ENCODE assay signal across 29 mouse cellular contexts in the genomic region with DNA sequence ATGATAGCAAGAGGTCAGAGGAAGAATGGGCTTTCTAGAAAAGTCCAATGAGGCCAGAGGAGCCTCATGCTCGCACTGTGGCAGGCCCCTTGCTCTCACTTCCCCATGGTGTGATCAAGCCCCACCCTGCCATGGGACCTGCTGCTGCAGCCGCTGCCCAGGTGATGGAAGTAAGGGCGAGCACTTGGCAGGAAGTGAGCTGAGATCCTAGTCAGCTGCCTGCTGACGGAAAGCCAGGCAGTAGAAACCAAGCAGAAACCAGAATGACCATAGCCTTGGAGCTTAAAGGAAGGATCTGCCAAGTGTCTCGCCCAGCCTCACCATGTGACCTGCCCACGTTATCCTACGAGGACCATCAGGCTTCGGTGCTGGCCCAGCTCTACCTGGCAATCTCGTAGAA. TPM values are rescaled to one million over a fixed set of nuclear protein-coding genes. Genes with fewer than 3 reads are reported as not detected.
A peak's percentile ranks its signal among the peaks of the same experiment; 100 is the strongest.
DNase-seq lines count a peak whose midpoint lies in the region; ATAC-seq and TF ChIP-seq lines count a peak whose summit lies in the region.
"Had no signal": no experiment of that assay in that cellular context is flagged by ENCODE, and none has a peak within 500 bp of the region (broad histone marks: within the 10 kb centered on the region; RNA-seq: fewer than 3 reads in every experiment).

No protein-coding gene starts in this region.

- TF ChIP-seq EP300 in CH12.LX (IDR thresholded peaks at IDR 0.05; ENCODE audit: low read length), result peak; percentile 88

- DNase-seq in CH12.LX (ENCODE audit: extremely low read depth), result peak; percentile 82
- no peak for DNase-seq in midbrain, embryonic 11.5 days (ENCODE audit: low spot score, missing footprints)
- no peak for DNase-seq in cerebellum, postnatal 10 days
- DNase-seq in ovary, postnatal 14 days (ENCODE audit: low spot score), result no peak
- DNase-seq in kidney, adult 11 months, result no peak
- DNase-seq: adrenal gland, postnatal 14 days; cerebellum, adult 11 months; cerebellum, adult 9-10 months; heart, postnatal 10 days; kidney, adult 2 months; kidney, postnatal 36 days; layer of hippocampus, postnatal 36 days; left cerebral cortex, postnatal 4 days; lung, adult 18-20 months; thymus, adult 18-20 months; thymus, postnatal 36 days had no signal

- WGBS in midbrain, embryonic 11.5 days, result 92% methylated on average over 9 of the region's 9 CpGs

- dilution Hi-C loops in CH12.LX (cut with MboI; ENCODE audit: extremely low pct_ligation_motif_present, extremely low pct_unique_long_range_greater_than_20kb, low sequenced_read_pairs), result no loop called here

- no peak; the same call in 1 of the 2 replicates for TF ChIP-seq RAD21 in CH12.LX (IDR thresholded peaks at IDR 0.05; ENCODE audit: low read depth, low read length)

- peaks cover 6 to 36% of the 10 kb centered on the region in 2 experiments for H3K36me3 ChIP-seq in CH12.LX (replicated peaks in 1 of 2; ENCODE audit: control insufficient read depth in 1 of 2, insufficient read depth in 1 of 2, low read length in 1 of 2)
- no peaks in the 10 kb centered on the region; the same call in 1 of the 2 replicates for H3K36me3 ChIP-seq in midbrain, embryonic 11.5 days (ENCODE audit: control insufficient read depth, insufficient read depth, low read length)
- H3K36me3 ChIP-seq: liver, embryonic 12.5 days had no signal

- in situ Hi-C loops in CH12.LX (cut with MboI; ENCODE audit: low pct_ligation_motif_present, low pct_unique_long_range_greater_than_20kb, low sequenced_read_pairs), result no loop called here

- H3K4me1 ChIP-seq in CH12.LX (ENCODE audit: control insufficient read depth in 1 of 2, insufficient read depth in 2 of 2), result peaks cover 12 to 43% of the 10 kb centered on the region in 2 experiments
- peaks cover 6% of the 10 kb centered on the region for H3K4me1 ChIP-seq in midbrain, embryonic 11.5 days (ENCODE audit: control insufficient read depth, insufficient read depth, low read length)
- H3K4me1 ChIP-seq: hindbrain, embryonic 15.5 days; liver, embryonic 12.5 days had no signal

- H3K9ac ChIP-seq in CH12.LX (ENCODE audit: insufficient read depth, low read depth), result peak overlapping the region; percentile 23; the same call in 1 of the 2 replicates
- H3K9ac ChIP-seq in midbrain, embryonic 11.5 days (ENCODE audit: low read length), result no peak overlapping the region
- H3K9ac ChIP-seq: heart, embryonic 13.5 days; hindbrain, embryonic 15.5 days; liver, embryonic 12.5 days; midbrain, embryonic 12.5 days had no signal

- no peaks in the 10 kb centered on the region for H3K9me3 ChIP-seq in CH12.LX (replicated peaks; ENCODE audit: low read length)
- H3K9me3 ChIP-seq in midbrain, embryonic 11.5 days (ENCODE audit: control insufficient read depth, low read length), result no peaks in the 10 kb centered on the region
- H3K9me3 ChIP-seq: heart, embryonic 13.5 days; hindbrain, embryonic 10.5 days; hindbrain, embryonic 15.5 days; liver, embryonic 12.5 days; midbrain, embryonic 12.5 days had no signal

- ATAC-seq in megakaryocyte, adult 5-6 weeks (ENCODE audit: poor library complexity, severe bottlenecking), result peak; percentile 89
- peak; percentile 56; the same call in 1 of the 2 replicates for ATAC-seq in neutrophil, adult 5-6 weeks (ENCODE audit: extremely low read depth, insufficient number of reproducible peaks, low FRiP score, poor library complexity, severe bottlenecking)
- no peak for ATAC-seq in midbrain, embryonic 11.5 days (ENCODE audit: low FRiP score)
- ATAC-seq: forebrain, embryonic 16.5 days; liver, embryonic 12.5 days; lung, postnatal 0 days had no signal

- H3K27ac ChIP-seq in CH12.LX (ENCODE audit: insufficient read depth, low read depth), result peak overlapping the region; percentile 93
- no peak overlapping the region for H3K27ac ChIP-seq in midbrain, embryonic 11.5 days (ENCODE audit: low read depth, low read length)
- H3K27ac ChIP-seq: heart, embryonic 13.5 days; hindbrain, embryonic 10.5 days; hindbrain, embryonic 15.5 days; layer of hippocampus, adult 2 months; liver, embryonic 12.5 days; macrophage; midbrain, embryonic 12.5 days; stomach, postnatal 0 days had no signal

- peak overlapping the region; percentile 8 to 52 (median 50) for H3K4me3 ChIP-seq in CH12.LX (replicated peaks in 1 of 3; ENCODE audit: low read depth in 2 of 3, low read length in 2 of 3, poor library complexity in 1 of 3)
- H3K4me3 ChIP-seq in midbrain, embryonic 11.5 days (ENCODE audit: low read depth, low read length), result no peak overlapping the region
- H3K4me3 ChIP-seq: erythroblast, embryonic 14.5 days; heart, embryonic 13.5 days; hindbrain, embryonic 10.5 days; hindbrain, embryonic 15.5 days; layer of hippocampus, adult 2 months; liver, embryonic 12.5 days; midbrain, embryonic 12.5 days had no signal

- TF ChIP-seq POLR2A in CH12.LX (IDR thresholded peaks at IDR 0.05; ENCODE audit: low read depth, low read length), result peak; percentile 52; the same call in 1 of the 2 replicates

- H3K79me2 ChIP-seq in CH12.LX (replicated peaks; ENCODE audit: control insufficient read depth, extremely low read depth, insufficient read depth, poor library complexity, severe bottlenecking), result no peaks in the 10 kb centered on the region

- H3K4me2 ChIP-seq in CH12.LX (ENCODE audit: insufficient read depth, low read depth, poor library complexity, severe bottlenecking), result peak overlapping the region; percentile 63
- H3K4me2 ChIP-seq in midbrain, embryonic 11.5 days, result no peak overlapping the region
- H3K4me2 ChIP-seq: heart, embryonic 13.5 days; hindbrain, embryonic 15.5 days; liver, embryonic 12.5 days; midbrain, embryonic 12.5 days had no signal

- no peak for TF ChIP-seq CTCF in CH12.LX (conservative IDR thresholded peaks at IDR 0.05 in 1 of 2, IDR thresholded peaks at IDR 0.05 in 1 of 2; ENCODE audit: low read depth in 2 of 2, low read length in 2 of 2)

- H3K27me3 ChIP-seq in CH12.LX (replicated peaks), result no peaks in the 10 kb centered on the region
- no peaks in the 10 kb centered on the region for H3K27me3 ChIP-seq in midbrain, embryonic 11.5 days (ENCODE audit: control insufficient read depth, insufficient read depth, low read length)
- H3K27me3 ChIP-seq: heart, embryonic 13.5 days; hindbrain, embryonic 15.5 days; liver, embryonic 12.5 days; midbrain, embryonic 12.5 days had no signal

TF ChIP-seq in CH12.LX, 34 proteins besides CTCF, POLR2A, EP300 and RAD21 (continues in another document):
- peak; percentile 96 for TF ChIP-seq IRF4 (IDR thresholded peaks at IDR 0.05; ENCODE audit: low read depth, low read length)
- no peak for TF ChIP-seq JUND (conservative IDR thresholded peaks at IDR 0.05; ENCODE audit: low read depth, low read length)
- no peak for TF ChIP-seq ZKSCAN1 (IDR thresholded peaks at IDR 0.05; ENCODE audit: borderline replicate concordance, low read depth, low read length)
- TF ChIP-seq JUN (IDR thresholded peaks at IDR 0.05; ENCODE audit: insufficient read depth, low read depth, low read length), result no peak; the same call in 1 of the 2 replicates
- peak; percentile 82 for TF ChIP-seq ETS1 (conservative IDR thresholded peaks at IDR 0.05; ENCODE audit: low read depth, low read length)
- peak; percentile 41; the same call in 1 of the 2 replicates for TF ChIP-seq HCFC1 (IDR thresholded peaks at IDR 0.05; ENCODE audit: low read depth, low read length)
- TF ChIP-seq UBTF (IDR thresholded peaks at IDR 0.05; ENCODE audit: low read depth, low read length), result 0 out of 2 replicates have a peak, but pooled peaks have one; percentile 2
- TF ChIP-seq KAT2A (IDR thresholded peaks at IDR 0.05; ENCODE audit: insufficient replicate concordance, low read length), result 0 out of 2 replicates have a peak, but pooled peaks have one; percentile 47
- TF ChIP-seq POLR2AphosphoS2 (IDR thresholded peaks at IDR 0.05; ENCODE audit: low read depth, low read length), result no peak
- peak; percentile 92 for TF ChIP-seq MAZ (IDR thresholded peaks at IDR 0.05; ENCODE audit: low read depth, low read length)
- peak; percentile 88 for TF ChIP-seq TCF12 (IDR thresholded peaks at IDR 0.05; ENCODE audit: low read depth, low read length)
- TF ChIP-seq NRF1 (IDR thresholded peaks at IDR 0.05; ENCODE audit: low read depth, low read length), result peak; percentile 30; the same call in 1 of the 2 replicates
- peak; percentile 77; the same call in 1 of the 2 replicates for TF ChIP-seq SIN3A (IDR thresholded peaks at IDR 0.05; ENCODE audit: low read length)
- peak; percentile 84 for TF ChIP-seq BHLHE40 (IDR thresholded peaks at IDR 0.05; ENCODE audit: low read depth, low read length)
- TF ChIP-seq ZNF384 (IDR thresholded peaks at IDR 0.05; ENCODE audit: low read depth, low read length), result no peak
- no peak for TF ChIP-seq MXI1 (IDR thresholded peaks at IDR 0.05; ENCODE audit: low read depth, low read length)
- TF ChIP-seq ELF1 (IDR thresholded peaks at IDR 0.05; ENCODE audit: low read depth, low read length), result peak; percentile 74
- TF ChIP-seq E2F4 (IDR thresholded peaks at IDR 0.05; ENCODE audit: insufficient replicate concordance, low read depth, low read length), result no peak
- TF ChIP-seq USF1 (IDR thresholded peaks at IDR 0.05; ENCODE audit: low read depth, low read length), result peak; percentile 52; the same call in 1 of the 2 replicates
- 0 out of 2 replicates have a peak, but pooled peaks have one; percentile 34 for TF ChIP-seq TBP (conservative IDR thresholded peaks at IDR 0.05; ENCODE audit: low read depth, low read length)
- TF ChIP-seq USF2 (conservative IDR thresholded peaks at IDR 0.05; ENCODE audit: low read depth, low read length), result no peak; the same call in 1 of the 2 replicates
- TF ChIP-seq GABPA (IDR thresholded peaks at IDR 0.05; ENCODE audit: insufficient replicate concordance, low read depth, low read length), result no peak
- peak; percentile 50 for TF ChIP-seq NELFE (IDR thresholded peaks at IDR 0.05; ENCODE audit: low read depth, low read length)
- TF ChIP-seq ZC3H11A (IDR thresholded peaks at IDR 0.05; ENCODE audit: low read depth, low read length), result no peak

RNA-seq across cellular contexts. Expression of a gene that starts 27.6 kb away (rescaled TPM):
- 5.5 and 9.8 TPM in 2 replicates for total RNA-seq in CH12.LX (2012; rRNA removed)
- 5.8 and 7.1 TPM in 2 replicates for total RNA-seq in CH12.LX (2014; rRNA removed)
- polyA plus RNA-seq in CH12.LX (2012; ENCODE audit: insufficient read length, low read depth), result 9.1 and 11.0 TPM in 2 replicates
- total RNA-seq in megakaryocyte, adult 5-6 weeks (2015), result 1.5 and 1.6 TPM in 2 replicates
- 1.4 and 1.6 TPM in 2 replicates for total RNA-seq in megakaryocyte, adult 5-6 weeks (2017)
- total RNA-seq in neutrophil, adult 5-6 weeks (2017), result 0.25 and 0.70 TPM in 2 replicates
- 11.1 and 11.8 TPM in 2 replicates for polyA plus RNA-seq in midbrain, embryonic 11.5 days (2014; fragmentation: Nextera tagmentation; extraction: Ambion mirVana)
- polyA plus RNA-seq: erythroblast, embryonic 14.5 days had no signal

RNA-seq across cellular contexts. Expression of a gene that starts 36.9 kb away (rescaled TPM):
- total RNA-seq in CH12.LX (2012; rRNA removed) (7.8 and 9.1 TPM in 2 replicates), CH12.LX (2014; rRNA removed) (3.7 and 3.8 TPM in 2 replicates)
- 8.1 and 9.2 TPM in 2 replicates for polyA plus RNA-seq in CH12.LX (2012; ENCODE audit: insufficient read length, low read depth)
- total RNA-seq in megakaryocyte, adult 5-6 weeks (2015), result 3.3 and 4.5 TPM in 2 replicates
- total RNA-seq in megakaryocyte, adult 5-6 weeks (2017), result 5.5 and 6.2 TPM in 2 replicates
- 12.8 and 13.6 TPM in 2 replicates for total RNA-seq in neutrophil, adult 5-6 weeks (2017)
- polyA plus RNA-seq in midbrain, embryonic 11.5 days (2014; fragmentation: Nextera tagmentation; extraction: Ambion mirVana), result 1.4 and 1.8 TPM in 2 replicates
